Mouse (Mus musculus) kidney, postnatal 10 days (tissue): ENCODE results near the gene Atp5g1.

ENCODE experiments used
- DNase-seq: peaks from one replicate; pipeline ENCODE4 v3.0.0; 2021; ENCODE audit warnings: mixed read lengths

Atp5g1 gene

GRCm38 (mm10) chr11:96071013-96071412, 4.5 kb downstream of the Atp5g1 start:
- DNase-seq: no peak

DNA sequence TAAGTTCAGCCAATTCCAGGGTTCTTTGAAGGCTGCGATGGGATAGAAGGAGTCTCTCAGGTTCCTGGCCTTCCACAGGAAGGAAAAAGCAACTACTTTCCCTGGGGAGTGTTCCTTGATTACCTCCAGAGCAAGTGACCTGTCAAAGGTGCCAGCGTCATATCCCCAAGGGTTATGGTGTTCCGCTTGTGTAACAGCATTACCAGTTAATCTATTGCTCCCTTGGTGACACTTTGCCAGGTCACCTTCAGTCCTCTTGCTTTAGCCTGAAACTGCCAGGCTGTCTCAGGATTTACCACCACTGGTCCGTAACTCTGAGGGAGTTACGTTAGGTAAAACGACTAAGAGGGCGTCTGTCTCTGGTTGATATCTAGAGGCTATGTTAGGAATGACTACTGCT, 5.1 kb downstream of the Atp5g1 start:
- DNase-seq: no peak

DNA sequence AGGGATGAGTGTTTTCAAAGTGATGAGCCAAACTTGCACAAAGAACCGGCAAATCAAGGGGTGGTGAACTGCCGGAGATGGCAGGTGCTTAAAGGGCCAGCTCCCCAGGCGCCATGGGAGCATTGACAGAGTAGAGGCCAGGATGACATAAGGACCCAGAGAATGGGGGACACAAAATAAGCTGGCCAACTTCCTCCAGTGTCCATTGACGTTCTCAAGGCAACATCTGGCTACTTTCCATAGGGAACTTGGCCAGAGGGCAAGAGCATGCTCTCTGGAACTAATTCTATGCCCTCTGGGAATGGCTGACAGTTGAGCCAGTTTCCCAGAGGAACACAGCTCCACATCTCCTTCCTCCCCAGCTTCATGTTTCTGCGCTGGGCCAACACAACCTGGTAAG, 7.2 kb downstream of the Atp5g1 start:
- DNase-seq: peak; percentile 39

DNA sequence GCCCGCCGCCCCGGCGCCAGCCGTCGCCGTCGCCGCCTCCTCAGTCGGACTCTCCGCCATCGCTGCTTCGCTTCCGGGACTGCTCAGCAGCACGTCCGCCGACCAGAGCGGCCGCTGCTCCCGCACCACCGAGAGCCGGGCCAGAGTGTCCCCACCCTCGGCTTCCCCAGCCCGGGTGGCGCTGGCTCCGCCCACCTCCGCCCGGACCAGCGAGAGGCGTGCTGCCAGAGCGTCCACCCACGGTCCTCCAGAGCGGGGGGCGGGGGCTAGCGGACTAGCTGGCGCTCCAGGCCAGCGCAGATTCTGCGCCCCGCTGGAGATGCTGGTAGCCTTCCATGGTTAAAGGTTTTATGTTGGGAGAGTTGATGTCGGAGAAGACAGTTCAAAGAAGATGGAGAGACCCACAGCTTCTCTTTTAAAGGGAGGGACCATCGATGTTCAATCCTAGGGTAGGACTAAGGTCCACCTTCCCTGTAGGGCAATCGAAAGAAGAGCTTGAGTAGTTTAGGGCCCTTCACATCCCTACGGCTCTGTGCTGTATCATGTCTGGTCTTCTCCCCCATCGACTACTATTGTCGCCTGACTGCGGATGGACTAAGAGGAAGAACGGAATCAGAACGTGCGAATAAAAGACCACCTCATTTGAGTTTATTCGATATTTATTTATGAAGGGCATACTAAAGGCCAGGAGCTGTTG, 10.1 kb downstream of the Atp5g1 start, which contains the start of gene Ube2z:
Ube2z (minus strand) TSS at position 174 of the 697 bp plus-strand sequence.
- DNase-seq: peak; percentile 99

- no peak for DNase-seq
These were observed 10.8 kb downstream of the Atp5g1 start for GRCm38 (mm10) chr11:96064521-96065214.

DNA sequence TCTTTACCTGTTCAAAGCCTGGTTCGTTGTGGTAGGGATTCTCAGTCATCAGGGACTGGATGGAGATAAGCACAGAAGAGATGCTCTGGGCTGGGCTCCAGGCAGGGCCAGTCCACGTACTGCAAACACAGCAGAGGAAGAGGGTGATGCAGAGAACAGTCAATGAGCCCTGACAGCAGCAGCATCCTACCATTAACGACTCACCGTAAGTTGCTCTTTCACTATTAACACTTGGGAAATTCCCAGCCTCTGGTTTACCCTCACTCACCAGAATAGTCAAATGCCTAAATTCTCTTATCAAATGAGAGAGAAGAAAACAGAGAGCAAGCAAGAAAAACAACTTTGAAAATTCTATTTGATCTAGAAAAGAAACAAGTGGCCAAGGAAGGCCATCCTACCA, 17.2 kb downstream of the Atp5g1 start:
- DNase-seq: no peak

DNA sequence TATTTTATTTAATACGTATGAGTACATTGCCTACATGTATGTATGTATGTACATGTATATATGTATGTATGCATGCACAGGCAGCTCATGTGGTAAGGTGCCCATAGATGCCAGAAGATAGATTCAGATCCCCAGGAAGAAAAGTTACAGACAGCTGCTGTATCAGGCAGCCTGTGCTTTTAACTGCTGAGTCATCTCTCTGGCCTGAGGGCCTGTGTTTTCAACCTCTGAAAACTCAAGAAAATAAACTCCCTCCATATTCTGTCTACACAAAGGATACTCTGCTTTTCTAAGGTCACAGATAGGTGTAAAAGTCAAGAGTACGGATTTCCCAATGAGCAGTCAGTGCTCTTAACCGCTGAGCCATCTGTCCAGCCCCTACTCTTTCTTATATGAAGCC, 24.6 kb downstream of the Atp5g1 start:
- DNase-seq: no peak

GRCm38 (mm10) chr11:96049939-96050338, 25.5 kb downstream of the Atp5g1 start:
- DNase-seq: no peak

GRCm38 (mm10) chr11:96047469-96048373, 27.7 kb downstream of the Atp5g1 start:
- DNase-seq: no peak

DNA sequence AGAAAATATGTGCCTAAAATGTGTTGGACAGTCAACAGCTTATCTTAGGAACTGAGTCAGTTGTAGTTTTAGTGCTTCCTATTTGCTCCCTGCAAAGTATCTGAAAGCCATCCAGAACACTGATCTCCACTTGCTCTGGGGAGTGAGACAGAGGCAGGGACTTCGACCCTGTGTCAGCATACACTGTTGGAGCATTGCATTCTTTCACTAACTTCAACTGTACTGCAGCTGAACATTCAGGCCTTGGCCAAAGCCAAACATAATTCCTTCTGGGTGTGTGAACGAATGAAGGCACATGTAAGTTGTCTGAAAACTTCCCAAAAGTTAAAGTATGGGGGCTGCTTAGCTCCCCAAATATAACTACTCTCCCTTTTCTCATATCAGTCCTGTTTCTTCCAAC, 28.7 kb downstream of the Atp5g1 start:
- DNase-seq: no peak

- DNase-seq: no peak
These were observed 29.4 kb downstream of the Atp5g1 start for GRCm38 (mm10) chr11:96046028-96046427.

GRCm38 (mm10) chr11:96044803-96045567, 30.5 kb downstream of the Atp5g1 start:
- no peak for DNase-seq

DNA sequence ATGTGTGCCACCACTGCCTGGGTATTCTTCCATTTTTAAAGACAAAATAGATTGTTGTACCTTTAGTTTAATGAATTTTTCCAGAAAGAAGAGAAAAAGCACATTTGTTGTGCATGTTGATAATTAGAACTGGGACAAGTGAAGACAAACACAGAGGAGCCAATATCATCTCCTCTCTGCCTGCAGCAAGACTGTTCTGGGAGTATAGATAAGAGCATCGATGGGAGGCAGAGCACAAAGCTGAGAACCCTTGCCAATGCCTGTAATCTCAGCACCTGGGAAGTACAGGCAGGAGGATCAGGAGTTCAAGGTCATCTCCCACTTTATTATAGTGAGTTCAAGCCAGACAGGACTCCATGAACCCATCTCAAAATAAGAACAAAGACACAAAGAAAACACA, 36.9 kb downstream of the Atp5g1 start:
- DNase-seq: no peak

DNA sequence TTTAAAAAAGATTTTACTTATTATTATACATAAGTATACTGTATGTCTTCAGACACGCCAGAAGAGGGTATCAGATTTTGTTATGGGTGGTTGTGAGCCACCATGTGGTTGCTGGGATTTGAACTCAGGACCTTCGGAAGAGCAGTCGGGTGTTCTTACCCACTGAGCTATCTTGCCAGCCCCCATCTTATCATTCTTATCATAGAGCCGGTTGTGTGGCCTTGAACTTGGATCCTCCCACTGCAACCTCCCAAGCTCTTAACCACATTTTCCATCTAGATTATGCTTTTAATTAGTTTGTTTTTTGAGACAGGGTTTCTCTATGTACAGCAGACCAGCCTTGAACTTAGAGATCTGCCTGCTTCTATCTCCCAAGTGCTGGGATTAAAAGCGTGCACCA, 38.0 kb downstream of the Atp5g1 start:
- no peak for DNase-seq

DNA sequence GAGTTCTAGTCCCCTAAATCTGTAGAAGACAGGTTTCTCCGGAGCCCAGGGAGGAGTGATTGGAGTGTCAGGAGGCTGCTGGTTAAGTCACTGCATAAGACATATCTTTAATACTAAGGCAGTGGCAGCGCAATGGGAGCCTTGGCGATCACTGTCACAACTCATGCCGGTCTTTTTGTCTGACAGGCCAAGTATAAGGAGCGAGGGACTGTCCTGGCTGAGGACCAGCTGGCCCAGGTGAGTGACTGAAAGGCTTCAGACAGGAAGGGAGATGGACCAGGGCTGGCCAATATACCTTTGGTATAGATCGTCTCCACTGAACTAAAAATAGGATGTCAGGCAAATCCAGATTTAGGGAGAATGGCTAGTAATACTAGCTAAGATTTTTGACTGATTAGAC, 40.3 kb downstream of the Atp5g1 start:
- peak; percentile 31 for DNase-seq

DNA sequence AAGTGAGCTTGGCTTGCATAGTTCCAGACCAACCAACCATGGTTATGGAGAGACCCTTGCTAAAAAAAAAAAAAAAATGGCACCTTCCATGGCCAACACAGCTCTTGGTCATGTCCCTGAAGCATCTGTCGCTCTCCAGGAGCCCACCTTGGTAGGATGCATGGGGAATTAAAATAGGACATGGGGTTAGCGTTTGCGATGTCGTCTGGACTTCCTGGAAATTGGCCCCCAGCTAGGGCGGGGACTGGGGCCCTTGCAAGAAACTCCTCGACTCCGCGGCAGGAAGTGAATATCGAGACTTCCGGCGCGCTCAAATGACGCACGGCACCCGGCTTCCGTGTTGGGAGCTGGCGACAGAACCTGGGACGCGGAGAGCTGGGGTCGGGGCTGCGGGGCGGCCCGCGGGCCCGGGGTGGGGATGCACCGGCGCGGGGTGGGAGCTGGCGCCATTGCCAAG, 40.8 kb downstream of the Atp5g1 start, which contains the start of gene Snf8:
Snf8 (plus strand) TSS at position 290 of the 457 bp plus-strand sequence.
- peak; percentile 98 for DNase-seq

GRCm38 (mm10) chr11:96034116-96034515, 41.4 kb downstream of the Atp5g1 start:
- no peak for DNase-seq

DNA sequence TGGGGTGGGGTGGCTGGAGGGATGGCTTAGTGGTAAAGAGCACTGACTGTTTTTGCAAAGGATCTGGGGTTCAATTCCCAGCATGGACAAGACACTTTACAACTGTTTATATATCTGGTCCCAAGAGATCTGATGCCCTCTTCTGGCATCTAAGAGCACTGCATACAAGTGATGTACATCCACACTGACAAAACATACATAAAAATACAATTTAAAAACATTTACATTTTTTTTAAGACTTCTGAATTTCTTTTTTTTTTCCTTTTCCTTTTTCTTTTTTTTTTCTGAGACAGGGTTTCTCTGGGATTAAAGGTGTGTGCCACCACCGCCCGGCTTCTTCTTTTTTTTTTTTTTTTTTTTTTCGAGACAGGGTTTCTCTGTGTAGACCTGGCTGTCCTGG, 42.2 kb downstream of the Atp5g1 start:
- DNase-seq: no peak

GRCm38 (mm10) chr11:96031701-96032100, 43.8 kb downstream of the Atp5g1 start:
- no peak for DNase-seq

- DNase-seq: peak; percentile 45
These were observed 44.9 kb downstream of the Atp5g1 start for GRCm38 (mm10) chr11:96030571-96030970.

DNA sequence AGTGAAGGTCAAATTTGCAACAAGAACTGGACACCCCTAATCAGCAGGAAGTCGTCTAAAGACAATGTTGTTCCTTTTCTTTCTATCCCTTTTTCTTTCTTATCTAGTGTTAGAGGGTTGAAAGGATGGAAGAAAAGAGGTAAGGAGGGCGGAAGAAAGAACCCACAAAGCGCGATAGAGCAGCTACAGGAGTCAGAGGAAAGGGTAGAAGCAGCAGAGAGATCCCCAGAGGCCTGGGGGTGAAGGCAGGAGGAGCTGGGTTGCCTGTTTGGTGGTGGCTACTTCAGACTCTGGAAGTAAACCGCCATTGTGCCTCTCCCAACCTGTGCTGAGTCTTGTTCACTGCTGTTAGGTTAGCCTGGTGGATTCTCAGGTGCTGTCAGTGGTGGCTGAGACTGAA, 47.3 kb downstream of the Atp5g1 start:
- no peak for DNase-seq

DNA sequence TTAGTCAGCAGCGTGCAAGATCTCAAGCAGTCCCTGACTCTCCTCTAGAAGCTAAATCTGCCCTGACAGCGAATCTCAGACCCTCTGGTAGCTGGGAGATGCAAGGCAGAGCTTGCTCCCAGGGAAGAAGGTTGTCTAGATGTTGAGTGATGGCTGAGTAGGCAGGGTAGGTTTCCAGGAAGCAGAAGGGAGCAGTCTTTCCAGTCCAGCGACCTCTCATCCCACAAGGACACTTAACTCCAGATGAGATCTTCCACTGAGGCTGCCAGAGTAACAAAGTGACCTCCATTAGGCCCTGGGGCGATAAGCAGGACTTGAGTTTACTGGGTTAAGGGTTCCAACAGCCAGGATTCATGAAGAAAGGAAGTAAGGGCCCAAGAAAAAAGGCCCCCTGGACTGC, 54.8 kb downstream of the Atp5g1 start:
- no peak for DNase-seq
